Mouse (Mus musculus): ENCODE measurements around the gene Ryr3.

Ryr3 gene

GRCm38 (mm10) chr2:112948931-112949330 lies 268.0 kb downstream of the Ryr3 start:
- in situ Hi-C loops (cut with MboI; ENCODE audit: low sequenced_read_pairs) = no loop called here

DNA sequence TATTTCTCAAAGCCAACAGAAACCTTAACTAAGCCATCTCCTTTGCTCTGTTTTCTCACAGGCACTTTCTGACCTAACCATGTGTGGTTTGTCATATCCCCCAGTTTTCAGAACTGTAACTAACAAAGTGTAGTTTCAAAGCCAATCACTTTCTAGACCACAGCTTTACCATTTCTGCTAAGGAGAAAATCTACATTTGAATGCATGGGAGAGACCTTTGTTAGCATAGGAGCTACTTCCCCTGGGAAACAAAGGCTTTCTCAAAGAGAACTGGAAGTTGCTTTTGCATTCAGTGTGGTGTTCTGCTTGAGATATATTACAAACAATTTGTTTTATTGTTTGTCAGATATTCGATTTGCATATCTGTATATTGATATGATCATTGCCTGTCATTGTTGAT lies 285.1 kb downstream of the Ryr3 start:
- in situ Hi-C loops (cut with MboI; ENCODE audit: low sequenced_read_pairs) = no loop called here

- in situ Hi-C loops (cut with MboI; ENCODE audit: low sequenced_read_pairs) = no loop called here
Observed at GRCm38 (mm10) chr2:112913796-112914195, 303.1 kb downstream of the Ryr3 start.

DNA sequence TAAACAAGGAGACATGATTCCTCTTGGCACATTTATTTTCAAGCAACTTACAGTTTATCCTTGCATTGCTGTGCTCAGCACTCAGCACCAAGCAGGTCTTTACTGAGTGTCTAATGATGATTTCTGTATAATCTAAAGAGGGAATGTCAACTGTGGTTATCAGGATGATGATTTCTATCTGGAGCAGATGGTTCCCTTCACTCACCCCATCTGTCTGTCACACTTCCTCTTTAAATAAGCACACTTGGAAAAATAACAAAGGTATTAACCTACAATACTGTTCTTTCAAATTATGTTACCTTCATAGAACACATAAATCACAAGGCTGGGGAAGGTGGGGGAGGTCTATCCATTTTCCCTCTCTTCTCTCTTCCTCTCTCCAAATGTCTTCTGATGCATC lies 304.3 kb downstream of the Ryr3 start:
- in situ Hi-C loops (cut with MboI; ENCODE audit: low sequenced_read_pairs) = no loop called here

DNA sequence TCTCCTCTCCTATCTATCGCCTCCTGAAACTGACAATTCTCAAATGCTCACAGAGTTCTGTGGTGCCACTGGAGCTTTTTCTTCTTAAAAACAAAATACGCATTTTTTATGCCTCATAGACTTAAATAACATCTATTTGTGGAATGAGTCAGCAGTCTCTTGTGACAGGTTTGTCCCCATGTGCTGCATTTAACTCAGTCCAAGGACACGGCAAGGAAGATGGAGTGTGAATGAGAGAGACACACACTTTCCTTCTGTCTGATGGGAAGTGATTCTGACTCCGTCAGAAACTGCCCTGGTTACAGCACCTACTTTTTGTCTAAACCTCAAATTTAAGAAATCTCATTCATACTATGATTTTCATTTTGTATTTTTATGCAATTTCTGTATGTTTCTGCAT lies 306.3 kb downstream of the Ryr3 start:
- in situ Hi-C loops (cut with MboI; ENCODE audit: low sequenced_read_pairs) = no loop called here

- in situ Hi-C loops (cut with MboI; ENCODE audit: low sequenced_read_pairs) = no loop called here
Observed at GRCm38 (mm10) chr2:112909142-112909541, 307.8 kb downstream of the Ryr3 start.

GRCm38 (mm10) chr2:112900747-112901146 lies 316.1 kb downstream of the Ryr3 start:
- in situ Hi-C loops (cut with MboI; ENCODE audit: low sequenced_read_pairs) = no loop called here

DNA sequence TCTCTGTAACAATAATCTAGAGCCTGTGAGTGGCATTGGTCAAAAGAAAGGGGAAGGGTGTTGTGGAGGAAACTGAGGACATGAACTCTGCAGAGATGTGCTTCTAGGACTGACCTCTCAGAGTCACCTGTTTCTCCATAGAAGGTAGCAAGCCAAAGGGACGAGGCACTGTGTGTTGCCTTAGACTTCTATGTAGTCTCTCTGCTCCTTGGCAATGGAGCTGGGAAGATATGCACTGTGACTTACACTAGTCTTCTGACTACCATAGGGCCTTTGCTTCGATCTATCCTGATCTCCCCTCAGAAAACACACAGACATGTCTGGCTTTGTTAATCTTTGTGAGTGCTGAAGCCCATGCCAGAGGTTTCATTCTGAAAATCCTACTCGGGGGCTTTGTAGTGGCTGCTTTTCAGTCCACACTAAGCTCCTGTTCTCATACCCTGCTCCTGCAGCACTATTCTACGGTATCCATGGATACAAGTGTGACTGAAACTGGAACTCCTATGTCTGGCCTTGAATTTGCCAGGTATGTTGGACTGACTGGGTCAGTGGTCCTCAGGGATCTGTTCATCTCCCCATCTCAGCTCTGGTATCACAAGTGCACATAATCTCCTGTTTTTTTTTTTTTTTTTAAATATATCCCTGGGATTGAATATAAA lies 332.3 kb downstream of the Ryr3 start:
- in situ Hi-C loops (cut with MboI; ENCODE audit: low sequenced_read_pairs) = no loop called here

DNA sequence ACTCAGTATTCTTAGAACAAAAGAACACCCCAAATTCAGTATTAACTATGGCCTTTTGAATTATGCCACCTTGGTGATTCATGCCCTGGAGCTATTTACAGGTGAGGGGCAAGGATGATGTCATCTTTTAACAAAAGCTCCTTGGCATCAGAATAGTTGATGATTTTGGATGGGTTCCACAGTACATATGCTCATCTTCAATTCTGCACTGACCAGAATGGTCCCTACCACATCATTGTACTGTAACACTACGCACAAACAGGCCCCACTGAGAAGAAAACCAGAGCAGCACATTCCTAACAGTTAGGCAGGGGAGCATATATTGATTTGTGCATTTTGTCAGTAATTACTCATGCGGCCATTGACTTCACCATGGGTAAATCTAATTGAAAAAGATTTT lies 335.1 kb downstream of the Ryr3 start:
- in situ Hi-C loops (cut with MboI; ENCODE audit: low sequenced_read_pairs) = no loop called here

DNA sequence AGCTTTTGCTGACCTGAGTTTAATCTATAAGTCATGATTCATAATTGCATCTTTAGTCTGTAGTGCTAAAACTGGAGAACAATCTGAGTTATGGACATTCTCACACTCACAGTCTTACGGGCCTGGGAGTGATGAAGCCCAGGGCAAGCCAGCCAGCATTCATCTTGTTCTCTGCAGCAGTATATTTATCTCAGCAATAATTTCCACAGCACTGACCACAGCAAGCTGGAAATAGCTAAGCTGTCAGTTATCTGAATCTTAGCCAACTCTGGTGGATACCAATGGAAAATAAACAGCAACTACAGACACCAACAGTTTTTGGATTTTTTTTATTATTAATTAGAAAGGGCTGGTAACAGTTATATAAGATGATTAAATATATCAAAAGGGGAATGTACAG lies 335.5 kb downstream of the Ryr3 start:
- in situ Hi-C loops (cut with MboI; ENCODE audit: low sequenced_read_pairs) = no loop called here

GRCm38 (mm10) chr2:112877404-112877803 lies 339.5 kb downstream of the Ryr3 start:
- in situ Hi-C loops (cut with MboI; ENCODE audit: low sequenced_read_pairs) = no loop called here

GRCm38 (mm10) chr2:112866043-112866551 lies 350.8 kb downstream of the Ryr3 start:
- in situ Hi-C loops (cut with MboI; ENCODE audit: low sequenced_read_pairs) = no loop called here

- in situ Hi-C loops (cut with MboI; ENCODE audit: low sequenced_read_pairs) = no loop called here
Observed at GRCm38 (mm10) chr2:112861792-112862191, 355.1 kb downstream of the Ryr3 start.

DNA sequence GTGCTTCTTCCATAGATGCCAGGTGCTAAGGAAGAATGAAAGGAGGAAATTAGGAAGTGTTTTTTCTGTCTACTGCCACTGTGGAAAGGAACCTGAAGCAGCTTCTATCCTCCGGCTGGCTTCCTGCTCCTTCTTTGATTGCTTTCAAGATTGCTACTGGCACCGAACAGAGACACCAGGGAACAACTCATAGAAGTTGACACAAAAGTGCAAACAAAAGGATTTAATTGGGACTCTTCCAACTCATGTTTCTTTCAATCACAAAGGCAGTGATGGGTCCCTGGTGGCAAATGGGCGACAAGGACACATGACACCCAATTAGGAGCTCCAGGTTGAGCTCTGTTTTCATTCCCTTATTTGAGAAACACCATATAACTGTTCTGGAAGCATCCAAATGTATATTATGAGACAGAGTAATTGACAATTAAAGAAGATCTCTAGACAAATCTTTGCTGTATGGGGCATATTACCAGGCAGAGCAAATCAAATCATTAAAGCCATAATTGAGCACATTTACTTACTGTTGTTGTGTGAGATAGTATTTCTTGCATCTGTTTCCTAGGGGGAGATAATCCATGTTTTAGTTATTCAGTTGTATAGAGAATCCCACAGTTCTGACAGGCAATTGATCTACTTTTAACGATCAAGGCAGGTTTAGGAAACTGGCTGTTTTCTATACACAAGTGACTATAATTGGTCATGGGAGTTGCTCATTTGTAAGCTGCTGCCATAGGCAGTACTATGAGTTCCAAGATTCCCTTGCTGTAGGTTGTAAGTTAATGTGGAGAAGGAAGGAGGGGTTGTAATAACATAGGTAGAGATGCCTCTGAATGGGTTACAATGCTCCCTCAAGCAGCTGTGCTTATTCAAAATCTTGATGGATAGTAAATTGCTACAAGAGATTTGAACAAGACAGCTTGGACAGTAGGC lies 371.0 kb downstream of the Ryr3 start:
- in situ Hi-C loops (cut with MboI; ENCODE audit: low sequenced_read_pairs) = no loop called here

DNA sequence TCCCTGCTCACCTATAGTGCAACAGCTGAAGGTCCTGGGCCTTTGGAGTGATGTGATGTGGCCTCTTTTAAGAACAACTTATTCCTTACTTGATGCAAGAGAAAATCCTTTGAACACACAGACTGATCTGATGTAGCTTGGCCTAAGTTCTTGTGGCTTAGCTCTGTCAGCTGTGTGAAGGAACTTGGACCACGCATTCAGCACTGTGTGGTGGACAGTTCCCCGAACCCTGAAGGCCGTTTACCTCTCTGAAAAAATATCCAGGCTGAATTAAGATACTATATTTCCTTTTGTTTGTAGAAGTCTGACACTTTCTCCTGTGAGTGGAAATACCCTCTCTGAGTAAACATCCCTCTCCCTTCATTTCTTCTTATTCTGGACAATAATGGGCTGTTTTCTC lies 374.0 kb downstream of the Ryr3 start:
- in situ Hi-C loops (cut with MboI; ENCODE audit: low sequenced_read_pairs) = no loop called here

- in situ Hi-C loops (cut with MboI; ENCODE audit: low sequenced_read_pairs) = no loop called here
Observed at GRCm38 (mm10) chr2:112831423-112832305, 385.2 kb downstream of the Ryr3 start.

DNA sequence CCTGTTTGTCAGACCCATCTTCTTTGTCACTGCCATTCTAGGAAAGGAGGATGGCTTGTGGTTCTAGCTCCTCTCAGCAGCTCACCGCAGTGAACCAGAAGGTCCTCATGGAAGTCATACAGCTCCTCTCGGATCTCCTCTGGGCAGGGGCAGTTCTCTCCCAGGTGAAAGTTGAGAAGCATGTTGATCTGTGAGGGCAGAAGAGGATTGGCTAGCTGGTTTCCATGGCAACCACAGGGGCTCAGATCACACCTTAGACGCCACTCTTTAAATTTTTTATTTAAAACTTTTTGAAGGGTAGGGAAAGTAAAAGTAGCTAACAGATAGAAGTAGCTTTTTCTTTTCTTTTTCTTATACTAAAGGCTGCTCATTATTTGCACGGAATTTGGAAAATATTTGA lies 390.3 kb downstream of the Ryr3 start:
- in situ Hi-C loops (cut with MboI; ENCODE audit: low sequenced_read_pairs) = no loop called here

- in situ Hi-C loops (cut with MboI; ENCODE audit: low sequenced_read_pairs) = no loop called here
Observed at GRCm38 (mm10) chr2:112822721-112823120, 394.2 kb downstream of the Ryr3 start.

DNA sequence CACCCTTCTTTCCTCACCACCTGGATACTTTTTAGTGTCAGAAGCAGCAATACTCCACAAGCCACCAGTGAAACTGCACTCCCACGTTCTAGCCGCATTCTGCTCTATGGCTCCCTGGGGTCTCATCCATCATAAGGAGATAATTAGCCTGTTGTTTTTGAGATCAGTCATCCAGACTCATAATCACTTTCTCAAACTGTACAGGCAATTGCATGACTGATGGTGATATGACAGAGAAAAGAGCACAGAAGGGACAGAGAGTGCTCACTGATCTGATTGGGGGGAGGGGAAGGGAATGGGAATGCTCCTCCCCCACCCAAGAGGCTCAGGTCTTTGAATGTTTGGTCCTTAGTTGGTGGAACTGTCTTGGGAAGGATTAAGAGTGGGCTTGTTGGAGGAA lies 397.8 kb downstream of the Ryr3 start:
- in situ Hi-C loops (cut with MboI; ENCODE audit: low sequenced_read_pairs) = no loop called here

GRCm38 (mm10) chr2:112816976-112817375 lies 399.9 kb downstream of the Ryr3 start:
- in situ Hi-C loops (cut with MboI; ENCODE audit: low sequenced_read_pairs) = no loop called here

DNA sequence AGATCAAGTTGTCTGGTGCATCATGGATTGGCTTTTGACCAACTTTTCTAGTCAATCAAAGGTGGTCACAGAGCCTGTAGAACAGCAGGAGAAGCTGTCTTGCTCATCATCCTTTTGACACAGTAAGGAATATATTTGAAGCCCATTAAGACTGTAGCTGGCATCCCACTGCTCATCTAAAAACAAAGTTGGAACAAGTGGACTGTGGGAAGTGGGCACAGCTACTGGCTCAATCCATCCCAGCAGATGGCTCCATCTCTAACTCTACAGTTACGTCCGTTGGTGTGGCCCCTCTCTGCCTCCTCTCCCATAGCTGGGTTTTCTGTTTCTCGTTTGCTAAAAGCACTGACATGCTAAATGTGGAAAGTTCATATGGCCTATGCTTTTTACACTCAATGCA lies 400.9 kb downstream of the Ryr3 start:
- in situ Hi-C loops (cut with MboI; ENCODE audit: low sequenced_read_pairs) = no loop called here
